Mouse (Mus musculus) gastrocnemius, postnatal 10 days (tissue): Measurements from ENCODE around the gene H2-Ob. TPM values are rescaled to one million over a fixed set of nuclear protein-coding genes. Genes with fewer than 3 reads are reported as not detected.
A peak's percentile ranks its signal among the peaks of the same experiment; 100 is the strongest.

ENCODE experiments used
- DNase-seq: peaks from one replicate; pipeline ENCODE4 v3.0.0; 2021; ENCODE audit warnings: mixed read lengths
- total RNA-seq, 2 experiments: library from RNA; stranded (reverse); gene quantifications; 2 replicates each; pipeline ENCODE4 v1.2.3; 2021

Gene H2-Ob
- total RNA-seq, 2 experiments from 2014 or later = 0.26 to 0.34 TPM

GRCm38 (mm10) chr17:34285848-34286247, 47.1 kb downstream of the H2-Ob start:
- no peak for DNase-seq

GRCm38 (mm10) chr17:34286501-34286900, 47.8 kb downstream of the H2-Ob start:
- no peak for DNase-seq

GRCm38 (mm10) chr17:34286999-34287398, 48.3 kb downstream of the H2-Ob start:
- no peak for DNase-seq

- peak; percentile 61 for DNase-seq
These were observed 48.9 kb downstream of the H2-Ob start, which contains the start of gene H2-Aa for GRCm38 (mm10) chr17:34287648-34288047. Gene H2-Aa (minus strand): TSS chr17:34287823.

GRCm38 (mm10) chr17:34288131-34288530, 49.4 kb downstream of the H2-Ob start:
- no peak for DNase-seq

GRCm38 (mm10) chr17:34291609-34292008, 52.9 kb downstream of the H2-Ob start:
- DNase-seq = peak; percentile 73

GRCm38 (mm10) chr17:34292570-34292969, 53.9 kb downstream of the H2-Ob start:
- no peak for DNase-seq

GRCm38 (mm10) chr17:34293533-34293932, 54.8 kb downstream of the H2-Ob start:
- no peak for DNase-seq

GRCm38 (mm10) chr17:34294249-34294648, 55.5 kb downstream of the H2-Ob start:
- no peak for DNase-seq

- DNase-seq = no peak
These were observed 56.6 kb downstream of the H2-Ob start for GRCm38 (mm10) chr17:34295307-34295706.

- DNase-seq = no peak
These were observed 57.4 kb downstream of the H2-Ob start for GRCm38 (mm10) chr17:34295891-34296794.

GRCm38 (mm10) chr17:34299356-34299755, 60.7 kb downstream of the H2-Ob start:
- no peak for DNase-seq

- DNase-seq = no peak
These were observed 61.4 kb downstream of the H2-Ob start for GRCm38 (mm10) chr17:34300071-34300470.

GRCm38 (mm10) chr17:34300691-34301566, 62.2 kb downstream of the H2-Ob start:
- DNase-seq = no peak

- no peak for DNase-seq
These were observed 63.0 kb downstream of the H2-Ob start for GRCm38 (mm10) chr17:34301670-34302190.

- DNase-seq = no peak
These were observed 65.1 kb downstream of the H2-Ob start for GRCm38 (mm10) chr17:34303789-34304188.

Other genes with a start within 250 kb of the H2-Ob start
- 10 to 100 TPM; 38.9 to 46.7 TPM for gene H2-K1, start 238.6 kb upstream of the H2-Ob start, total RNA-seq
- gene Ring1, start 214.2 kb upstream of the H2-Ob start, total RNA-seq = 10 to 100 TPM; 13.4 to 18.0 TPM
- 10 to 100 TPM; 50.5 to 63.2 TPM for gene H2-Ke6, start 210.8 kb upstream of the H2-Ob start, total RNA-seq
- gene Slc39a7, start 207.2 kb upstream of the H2-Ob start, total RNA-seq = 10 to 100 TPM; 64.1 to 75.4 TPM
- gene Rxrb, start 207.1 kb upstream of the H2-Ob start, total RNA-seq = 10 to 100 TPM; 40.7 to 43.1 TPM
- 100 to 1,000 TPM in 1 of 2 experiments, 10 to 100 TPM in 1; 72.0 to 106 TPM for gene Col11a2, start 199.5 kb upstream of the H2-Ob start, total RNA-seq
- not detected for gene H2-Oa, start 146.6 kb upstream of the H2-Ob start, total RNA-seq
- gene H2-DMa, start 119.4 kb upstream of the H2-Ob start, total RNA-seq = 1 to 10 TPM; 4.6 to 6.1 TPM
- gene Brd2, start 116.3 kb upstream of the H2-Ob start, total RNA-seq = 100 to 1,000 TPM in 1 of 2 experiments, 10 to 100 TPM in 1; 91.9 to 114 TPM
- gene H2-DMb2, start 95.6 kb upstream of the H2-Ob start, total RNA-seq = under 1 TPM; 0.25 to 0.61 TPM
- gene H2-DMb1, start 85.8 kb upstream of the H2-Ob start, total RNA-seq = 1 to 10 TPM; 1.4 to 1.8 TPM
- gene Tap1, start 51.4 kb upstream of the H2-Ob start, total RNA-seq = 1 to 10 TPM; 2.6 to 3.8 TPM
- gene Psmb9, start 51.1 kb upstream of the H2-Ob start, total RNA-seq = 1 to 10 TPM; 1.6 to 1.7 TPM
- 1 to 10 TPM; 4.5 to 5.1 TPM for gene Psmb8, start 41.2 kb upstream of the H2-Ob start, total RNA-seq
- 1 to 10 TPM; 6.5 to 7.0 TPM for gene Tap2, start 35.4 kb upstream of the H2-Ob start, total RNA-seq
- gene H2-Ab1, start 18.8 kb downstream of the H2-Ob start, total RNA-seq = 1 to 10 TPM; 3.6 to 4.1 TPM
- gene H2-Aa, start 48.9 kb downstream of the H2-Ob start, total RNA-seq = 1 to 10 TPM; 4.5 TPM
- 1 to 10 TPM; 2.9 to 5.0 TPM for gene H2-Eb1, start 67.0 kb downstream of the H2-Ob start, total RNA-seq
- gene H2-Eb2, start 86.8 kb downstream of the H2-Ob start, total RNA-seq = not detected
- gene Btnl2, start 115.9 kb downstream of the H2-Ob start, total RNA-seq = under 1 TPM; 0.40 to 0.81 TPM
- gene Btnl1, start 138.2 kb downstream of the H2-Ob start, total RNA-seq = not detected
- gene BC051142, start 159.9 kb downstream of the H2-Ob start, total RNA-seq = under 1 TPM; 0.36 to 0.42 TPM
- not detected for gene Btnl4, start 238.4 kb downstream of the H2-Ob start, total RNA-seq